Mouse (Mus musculus) fibroblast of lung, adult 2 months (primary cell): ENCODE results near the gene Ppp1r15b.

ENCODE experiments used
- DNase-seq: peaks from one replicate; pipeline ENCODE4 v3.0.0-alpha.2; 2011; ENCODE audit warnings: low read depth

The Ppp1r15b gene

GRCm38 (mm10) chr1:133130638-133131560 is at the start of gene Ppp1r15b:
Gene Ppp1r15b (plus strand): TSS chr1:133131143.
- DNase-seq: peak; percentile 99

- no peak for DNase-seq
Observed at GRCm38 (mm10) chr1:133083003-133083546, 47.9 kb upstream of the Ppp1r15b start.

GRCm38 (mm10) chr1:133083942-133084625 is 46.9 kb upstream of the Ppp1r15b start:
- no peak for DNase-seq

GRCm38 (mm10) chr1:133084708-133085416 is 46.1 kb upstream of the Ppp1r15b start:
- no peak for DNase-seq

- no peak for DNase-seq
Observed at GRCm38 (mm10) chr1:133085417-133085742, 45.6 kb upstream of the Ppp1r15b start.

GRCm38 (mm10) chr1:133086804-133087203 is 44.1 kb upstream of the Ppp1r15b start:
- no peak for DNase-seq

- DNase-seq: peak; percentile 20
Observed at GRCm38 (mm10) chr1:133087206-133087905, 43.6 kb upstream of the Ppp1r15b start.

- no peak for DNase-seq
Observed at GRCm38 (mm10) chr1:133088196-133088595, 42.7 kb upstream of the Ppp1r15b start.

GRCm38 (mm10) chr1:133089415-133089814 is 41.5 kb upstream of the Ppp1r15b start:
- DNase-seq: no peak

- DNase-seq: no peak
Observed at GRCm38 (mm10) chr1:133090641-133091040, 40.3 kb upstream of the Ppp1r15b start.

GRCm38 (mm10) chr1:133091483-133091882 is 39.5 kb upstream of the Ppp1r15b start:
- DNase-seq: no peak

GRCm38 (mm10) chr1:133093719-133094118 is 37.2 kb upstream of the Ppp1r15b start:
- no peak for DNase-seq

- peak; percentile 24 for DNase-seq
Observed at GRCm38 (mm10) chr1:133100980-133101798, 29.8 kb upstream of the Ppp1r15b start.

- DNase-seq: no peak
Observed at GRCm38 (mm10) chr1:133102108-133102507, 28.8 kb upstream of the Ppp1r15b start.

GRCm38 (mm10) chr1:133103315-133103714 is 27.6 kb upstream of the Ppp1r15b start:
- DNase-seq: no peak

- DNase-seq: no peak
Observed at GRCm38 (mm10) chr1:133103871-133104270, 27.1 kb upstream of the Ppp1r15b start.

GRCm38 (mm10) chr1:133116108-133116507 is 14.8 kb upstream of the Ppp1r15b start:
- no peak for DNase-seq

GRCm38 (mm10) chr1:133118127-133118526 is 12.8 kb upstream of the Ppp1r15b start:
- DNase-seq: no peak

GRCm38 (mm10) chr1:133118844-133119243 is 12.1 kb upstream of the Ppp1r15b start:
- DNase-seq: no peak

- peak; percentile 46 for DNase-seq
Observed at GRCm38 (mm10) chr1:133119931-133120712, 10.8 kb upstream of the Ppp1r15b start.
